Mouse (Mus musculus) MEL (cell line): ENCODE results near the gene Nqo1. TPM values are rescaled to one million over a fixed set of nuclear protein-coding genes. Genes with fewer than 3 reads are reported as not detected.

Source experiments
- DNase-seq: peaks from one replicate; pipeline ENCODE4 v3.0.0; 2011; ENCODE audit warnings: low read depth, low spot score
- H3K27ac ChIP-seq: 2 replicates; pipeline ENCODE4 v1.5.1; 2012; ENCODE audit warnings: low read depth, mild to moderate bottlenecking, control low read depth, low read length, moderate library complexity; ENCODE audit not compliant: control insufficient read depth
- H3K27me3 ChIP-seq, 2 experiments: fragments of 150-350 bp in 1 of 2; sonication (generic) in 1 of 2; 2 replicates each; pipeline ENCODE4 v1.6.1; 2012; ENCODE audit warnings: low read length in 2 of 2, mild to moderate bottlenecking in 2 of 2, improper control_type of control experiment in 1 of 2, moderate library complexity in 1 of 2; ENCODE audit not compliant: insufficient read depth in 2 of 2, control insufficient read depth in 1 of 2
- H3K36me3 ChIP-seq, 2 experiments: 2 replicates each; pipeline ENCODE4 v1.6.1; 2012 to 2014; ENCODE audit warnings: low read length in 2 of 2, improper control_type of control experiment in 1 of 2, inconsistent platforms in 1 of 2, mild to moderate bottlenecking in 1 of 2; ENCODE audit not compliant: insufficient read depth in 2 of 2, control insufficient read depth in 1 of 2
- H3K4me1 ChIP-seq, 2 experiments: fragments of 150-350 bp in 1 of 2; sonication (generic) in 1 of 2; 2 replicates each; pipeline ENCODE4 v1.6.1; 2012; ENCODE audit warnings: low read length in 2 of 2, improper control_type of control experiment in 1 of 2, mild to moderate bottlenecking in 1 of 2; ENCODE audit not compliant: insufficient read depth in 2 of 2, control insufficient read depth in 1 of 2
- H3K4me3 ChIP-seq, 2 experiments: fragments of 150-350 bp in 1 of 2; sonication (generic) in 1 of 2; 2 replicates each; pipeline ENCODE4 v1.5.1; 2012; ENCODE audit warnings: low read depth in 2 of 2, low read length in 2 of 2, mild to moderate bottlenecking in 2 of 2, moderate library complexity in 2 of 2, control low read depth in 1 of 2, improper control_type of control experiment in 1 of 2; ENCODE audit not compliant: control insufficient read depth in 1 of 2, insufficient read depth in 1 of 2
- H3K79me2 ChIP-seq: 2 replicates; pipeline ENCODE4 v1.6.1; 2012; ENCODE audit warnings: mild to moderate bottlenecking, low read length, moderate library complexity; ENCODE audit not compliant: control insufficient read depth, poor library complexity, insufficient read depth
- H3K9ac ChIP-seq: 2 replicates; pipeline ENCODE4 v1.6.1; 2012; ENCODE audit warnings: low read depth, mild to moderate bottlenecking, control low read depth, low read length, moderate library complexity; ENCODE audit not compliant: control insufficient read depth, poor library complexity, severe bottlenecking
- H3K9me3 ChIP-seq: fragments of 150-350 bp; sonication (generic); replicated peaks from 2 replicates; pipeline ENCODE4 v1.6.1; 2012; ENCODE audit warnings: mild to moderate bottlenecking, low read length, improper control_type of control experiment, moderate library complexity; ENCODE audit not compliant: insufficient read depth
- BHLHE40 ChIP-seq: IDR thresholded peaks from 2 replicates; pipeline ENCODE4 v1.6.1; 2012; ENCODE audit warnings: low read depth, mild to moderate bottlenecking, inconsistent platforms, low read length, improper control_type of control experiment, borderline replicate concordance
- CHD1 ChIP-seq: IDR thresholded peaks from 2 replicates; pipeline ENCODE4 v1.6.1; 2012; ENCODE audit warnings: low read depth, mild to moderate bottlenecking, inconsistent platforms, low read length, improper control_type of control experiment
- CHD2 ChIP-seq: IDR thresholded peaks from 2 replicates; pipeline ENCODE4 v1.6.1; 2011; ENCODE audit warnings: low read length, improper control_type of control experiment
- CTCF ChIP-seq, 3 experiments: IDR thresholded peaks in 2 of 3; conservative IDR thresholded peaks in 1 of 3; 2 replicates each; pipeline ENCODE4 v1.5.1; 2011 to 2012; ENCODE audit warnings: low read length in 3 of 3, low read depth in 2 of 3, mild to moderate bottlenecking in 2 of 3, improper control_type of control experiment in 1 of 3, inconsistent platforms in 1 of 3, mixed read lengths in 1 of 3, moderate library complexity in 1 of 3; ENCODE audit not compliant: control insufficient read depth in 1 of 3, insufficient read depth in 1 of 3, poor library complexity in 1 of 3, severe bottlenecking in 1 of 3
- ELF1 ChIP-seq: IDR thresholded peaks from 2 replicates; pipeline ENCODE4 v1.6.1; 2014; ENCODE audit warnings: low read depth, mild to moderate bottlenecking, inconsistent platforms, low read length, improper control_type of control experiment, moderate library complexity
- GABPA ChIP-seq: IDR thresholded peaks from 2 replicates; pipeline ENCODE4 v1.6.1; 2012; ENCODE audit warnings: low read depth, mild to moderate bottlenecking, inconsistent platforms, low read length, improper control_type of control experiment, moderate library complexity
- GATA1 ChIP-seq: IDR thresholded peaks from 2 replicates; pipeline ENCODE4 v1.6.1; 2011; ENCODE audit warnings: low read depth, low read length, improper control_type of control experiment
- HCFC1 ChIP-seq: IDR thresholded peaks from 2 replicates; pipeline ENCODE4 v1.6.1; 2012; ENCODE audit warnings: low read depth, mild to moderate bottlenecking, inconsistent platforms, low read length, improper control_type of control experiment, moderate library complexity
- KAT2A ChIP-seq: conservative IDR thresholded peaks from 2 replicates; pipeline ENCODE4 v1.6.1; 2012; ENCODE audit warnings: low read depth, low read length, improper control_type of control experiment, inconsistent platforms
- MAX ChIP-seq: IDR thresholded peaks from 2 replicates; pipeline ENCODE4 v1.6.1; 2011; ENCODE audit warnings: low read length, improper control_type of control experiment
- MAZ ChIP-seq: IDR thresholded peaks from 2 replicates; pipeline ENCODE4 v1.6.1; 2012; ENCODE audit warnings: low read depth, mild to moderate bottlenecking, inconsistent platforms, low read length, improper control_type of control experiment
- MYB ChIP-seq: IDR thresholded peaks from 2 replicates; pipeline ENCODE4 v1.6.1; 2011; ENCODE audit warnings: mild to moderate bottlenecking, low read depth, low read length, improper control_type of control experiment
- POLR2A ChIP-seq, 2 experiments: IDR thresholded peaks; 2 replicates each; pipeline ENCODE4 v1.6.1; 2011 to 2012; ENCODE audit warnings: low read length in 2 of 2, mild to moderate bottlenecking in 2 of 2, control low read depth in 1 of 2, improper control_type of control experiment in 1 of 2, low read depth in 1 of 2, moderate library complexity in 1 of 2; ENCODE audit not compliant: control insufficient read depth in 1 of 2, insufficient read depth in 1 of 2, poor library complexity in 1 of 2
- POLR2AphosphoS5 ChIP-seq: IDR thresholded peaks from 2 replicates; pipeline ENCODE4 v1.6.1; 2012; ENCODE audit warnings: low read depth, borderline replicate concordance, mild to moderate bottlenecking, inconsistent platforms, low read length, moderate library complexity, mixed read lengths
- RAD21 ChIP-seq: IDR thresholded peaks from 2 replicates; pipeline ENCODE4 v1.6.1; 2011; ENCODE audit warnings: mild to moderate bottlenecking, low read depth, low read length, improper control_type of control experiment
- RCOR1 ChIP-seq: IDR thresholded peaks from 2 replicates; pipeline ENCODE4 v1.6.1; 2012; ENCODE audit warnings: low read depth, mild to moderate bottlenecking, inconsistent platforms, low read length, improper control_type of control experiment
- SMC3 ChIP-seq: IDR thresholded peaks from 2 replicates; pipeline ENCODE4 v1.6.1; 2011; ENCODE audit warnings: low read depth, low read length, improper control_type of control experiment
- TBP ChIP-seq: IDR thresholded peaks from 2 replicates; pipeline ENCODE4 v1.8.0; 2011; ENCODE audit warnings: low read depth, low read length, improper control_type of control experiment
- UBTF ChIP-seq: IDR thresholded peaks from 2 replicates; pipeline ENCODE4 v1.6.1; 2012; ENCODE audit warnings: low read depth, mild to moderate bottlenecking, inconsistent platforms, low read length, improper control_type of control experiment, moderate library complexity, borderline replicate concordance; ENCODE audit not compliant: insufficient read depth
- USF1 ChIP-seq: IDR thresholded peaks from 2 replicates; pipeline ENCODE4 v1.6.1; 2014; ENCODE audit warnings: low read depth, mild to moderate bottlenecking, inconsistent platforms, low read length, improper control_type of control experiment, moderate library complexity
- USF2 ChIP-seq, 2 experiments: IDR thresholded peaks; 2 replicates each; pipeline ENCODE4 v1.6.1; 2011 to 2012; ENCODE audit warnings: improper control_type of control experiment in 2 of 2, low read length in 2 of 2, borderline replicate concordance in 1 of 2, inconsistent platforms in 1 of 2, low read depth in 1 of 2, mild to moderate bottlenecking in 1 of 2; ENCODE audit not compliant: insufficient read depth in 1 of 2
- ZC3H11A ChIP-seq: IDR thresholded peaks from 2 replicates; pipeline ENCODE4 v1.6.1; 2012; ENCODE audit warnings: low read depth, mild to moderate bottlenecking, inconsistent platforms, low read length, improper control_type of control experiment
- ZKSCAN1 ChIP-seq: IDR thresholded peaks from 2 replicates; pipeline ENCODE4 v1.6.1; 2012; ENCODE audit warnings: low read depth, mild to moderate bottlenecking, inconsistent platforms, low read length, improper control_type of control experiment, moderate library complexity
- ZNF384 ChIP-seq: IDR thresholded peaks from 2 replicates; pipeline ENCODE4 v1.6.1; 2012; ENCODE audit warnings: low read depth, mild to moderate bottlenecking, inconsistent platforms, low read length, improper control_type of control experiment
- polyA plus RNA-seq, 2 experiments: library from polyadenylated mRNA; stranded (reverse) in 1 of 2; unstranded in 1 of 2; fragments of >175 nt in 1 of 2; fragments of >200 nt in 1 of 2; gene quantifications; 2 replicates each; pipeline versions ENCODE4 v1.2.1 to v1.2.4; 2012; ENCODE audit warnings: low replicate concordance in 2 of 2, low read depth in 1 of 2; ENCODE audit not compliant: insufficient read length in 2 of 2, insufficient read depth in 1 of 2, missing spikeins in 1 of 2
- total RNA-seq: library from RNA; depleted of rRNA; stranded (reverse); fragments of 300-350 nt; gene quantifications from 2 replicates; pipeline ENCODE4 v1.2.3, GENCODE M21; 2012

Gene Nqo1
- total and polyA plus RNA-seq, 3 experiments = 8.0 to 8.8 TPM; not detected in 1

DNA sequence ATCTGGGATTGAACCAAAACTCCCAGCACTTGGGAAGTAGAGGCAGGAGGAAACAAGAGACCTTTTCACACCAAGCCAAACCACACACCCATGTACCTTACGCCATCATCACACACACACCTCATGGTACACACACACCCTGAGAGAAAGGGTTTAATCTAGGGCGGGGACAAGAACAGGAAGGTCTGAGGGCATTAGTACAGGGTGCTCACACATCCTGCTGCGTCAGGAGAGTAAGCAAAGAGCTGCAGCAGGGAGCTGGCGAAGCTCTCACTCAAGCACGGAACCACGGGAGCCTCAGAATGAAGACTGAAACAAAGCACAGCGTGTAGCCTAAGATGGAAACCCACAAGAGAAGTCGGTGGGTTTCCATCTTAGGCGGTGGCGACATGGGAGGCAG lies 10.9 kb upstream of the Nqo1 start:
- peaks cover 0 to 15% of the 10 kb centered on the region in 2 experiments; a peak in 2 of 4 replicates for H3K36me3 ChIP-seq
- H3K27me3 ChIP-seq = no peaks in the 10 kb centered on the region
- no peak overlapping the region for H3K4me3 ChIP-seq
- no peaks in the 10 kb centered on the region for H3K4me1 ChIP-seq
- no peak for DNase-seq
- no peak overlapping the region for H3K27ac ChIP-seq
- H3K9me3 ChIP-seq = no peaks in the 10 kb centered on the region
- TF ChIP-seq USF2 (IDR thresholded peaks at IDR 0.05; ENCODE audit: borderline replicate concordance in 1 of 2, insufficient read depth in 1 of 2, low read depth in 1 of 2, low read length in 2 of 2) (no peak), UBTF (no peak), RCOR1 (no peak), MAZ (no peak), POLR2A (IDR thresholded peaks at IDR 0.05; ENCODE audit: control insufficient read depth in 1 of 2, insufficient read depth in 1 of 2, low read depth in 1 of 2, low read length in 2 of 2, poor library complexity in 1 of 2) (no peak), TBP (no peak)
- no peaks in the 10 kb centered on the region; the same call in 1 of the 2 replicates for H3K79me2 ChIP-seq
- H3K9ac ChIP-seq = no peak overlapping the region

DNA sequence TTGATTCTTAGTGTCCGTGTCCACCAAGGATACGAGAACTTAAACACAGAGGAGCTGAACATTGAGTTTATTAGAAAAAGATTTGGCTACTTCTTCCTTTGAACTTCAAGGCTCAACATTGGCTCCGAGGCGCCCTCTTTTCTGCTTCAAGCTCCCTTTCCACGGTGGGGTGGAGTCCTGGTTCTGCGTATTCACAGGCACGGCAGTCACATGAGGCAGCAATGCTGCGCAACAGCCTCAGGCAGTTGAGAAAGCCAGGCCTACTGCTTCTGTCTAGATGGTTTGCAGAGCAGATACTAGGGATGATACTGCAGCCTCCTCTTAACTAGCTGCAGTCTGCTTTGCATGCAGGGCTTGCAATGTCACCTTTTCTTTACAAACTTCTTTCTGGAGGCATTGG lies 9.5 kb upstream of the Nqo1 start:
- Histone ChIP-seq H3K4me1 (no peaks in the 10 kb centered on the region), H3K9ac (no peak overlapping the region), H3K27ac (no peak overlapping the region), H3K4me3 (no peak overlapping the region), H3K27me3 (no peaks in the 10 kb centered on the region), H3K9me3 (no peaks in the 10 kb centered on the region), H3K36me3 (peaks cover 0 to 5% of the 10 kb centered on the region in 2 experiments; a peak in 2 of 4 replicates), H3K79me2 (no peaks in the 10 kb centered on the region; the same call in 1 of the 2 replicates)
- no peak for DNase-seq
- TF ChIP-seq MYB = no peak
- TF ChIP-seq MAX = no peak

DNA sequence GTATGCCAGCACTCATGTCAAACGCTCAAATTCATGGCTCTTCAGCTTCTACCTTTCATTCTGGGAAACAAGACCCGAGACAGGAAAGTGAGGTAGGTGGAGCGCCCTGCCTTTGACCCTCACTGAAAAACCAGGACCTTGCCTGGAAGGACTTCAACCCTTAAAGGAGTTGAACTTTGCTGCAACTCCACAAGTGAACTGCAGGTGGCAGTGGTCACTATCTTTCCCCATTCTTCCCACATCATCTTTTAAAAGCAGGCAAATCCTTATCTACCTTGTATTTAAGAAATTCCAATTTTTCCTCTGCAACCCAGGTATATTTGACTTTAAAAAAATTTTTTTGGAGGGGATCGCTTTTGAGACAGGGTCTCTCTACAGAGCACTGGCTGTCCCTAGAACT lies 8.4 kb upstream of the Nqo1 start:
- H3K27me3 ChIP-seq = no peaks in the 10 kb centered on the region
- no peaks in the 10 kb centered on the region for H3K9me3 ChIP-seq
- H3K36me3 ChIP-seq = peaks cover 0 to 4% of the 10 kb centered on the region in 2 experiments; a peak in 2 of 4 replicates

More for the DNA sequence above, 8.4 kb upstream of the Nqo1 start:
- peak; percentile 65 for DNase-seq
- Histone ChIP-seq H3K27ac (no peak overlapping the region), H3K4me1 (no peaks in the 10 kb centered on the region), H3K9ac (no peak overlapping the region), H3K79me2 (no peaks in the 10 kb centered on the region; the same call in 1 of the 2 replicates), H3K4me3 (no peak overlapping the region)
- peak; percentile 46 to 77 (median 68); a peak in 5 of 6 replicates for TF ChIP-seq CTCF (IDR thresholded peaks at IDR 0.05 in 2 of 3, conservative IDR thresholded peaks at IDR 0.05 in 1 of 3; ENCODE audit: control insufficient read depth in 1 of 3, insufficient read depth in 1 of 3, low read depth in 2 of 3, low read length in 3 of 3, poor library complexity in 1 of 3, severe bottlenecking in 1 of 3)
- TF ChIP-seq ZC3H11A = peak; percentile 12; the same call in 1 of the 2 replicates
- no peak for TF ChIP-seq CHD2
- no peak for TF ChIP-seq TBP
- TF ChIP-seq SMC3 = peak; percentile 55
- TF ChIP-seq GATA1 = peak; percentile 34; the same call in 1 of the 2 replicates
- TF ChIP-seq POLR2AphosphoS5 = no peak
- TF ChIP-seq GABPA = no peak
- no peak for TF ChIP-seq ZNF384
- TF ChIP-seq BHLHE40 = no peak
- TF ChIP-seq KAT2A = no peak
- TF ChIP-seq HCFC1 = no peak
- TF ChIP-seq ZKSCAN1 = no peak
- peak; percentile 38 for TF ChIP-seq RAD21
- TF ChIP-seq ELF1 = no peak
- TF ChIP-seq USF1 = no peak
- TF ChIP-seq CHD1 = no peak
